Mouse (Mus musculus): ENCODE data around the gene Tcta. TPM values are rescaled to one million over a fixed set of nuclear protein-coding genes. Genes with fewer than 3 reads are reported as not detected.

Gene Tcta
- polyA plus RNA-seq, 1 experiment from 2014 or later, result 47.5 TPM

- Histone ChIP-seq H3K4me2 (ENCODE audit: low read length) (0 out of 2 replicates have a peak overlapping the region, but pooled peaks have one; percentile 24), H3K36me3 (ENCODE audit: insufficient read depth, low read length) (no peaks in the 10 kb centered on the region; the same call in 1 of the 2 replicates), H3K27me3 (ENCODE audit: insufficient read depth, low read length) (no peaks in the 10 kb centered on the region), H3K9me3 (replicated peaks; ENCODE audit: low read length) (no peaks in the 10 kb centered on the region), H3K9ac (ENCODE audit: low read depth, low read length) (no peak overlapping the region), H3K4me3 (replicated peaks; ENCODE audit: low read depth, low read length) (no peak overlapping the region), H3K4me1 (replicated peaks; ENCODE audit: insufficient read depth, low read length) (peaks cover 11% of the 10 kb centered on the region), H3K27ac (no peak overlapping the region)
- ATAC-seq (replicated peaks; ENCODE audit: low FRiP score, low read depth), result no peak
- DNase-seq (ENCODE audit: low spot score), result no peak
- no peak for TF ChIP-seq CTCF (IDR thresholded peaks at IDR 0.05; ENCODE audit: low read depth)
- WGBS, result 79% methylated on average over 4 of the region's 4 CpGs
These were observed 45.4 kb downstream of the Tcta start for GRCm38 (mm10) chr9:108260526-108260925.

Other genes starting within 250 kb of the Tcta start
- gene Mst1, start 225.7 kb downstream of the Tcta start, polyA plus RNA-seq (2015; fragmentation: Nextera tagmentation; extraction: Ambion mirVana), result 0.09 and 0.39 TPM in 2 replicates
- gene Rnf123, start 222.8 kb downstream of the Tcta start, polyA plus RNA-seq (2015; fragmentation: Nextera tagmentation; extraction: Ambion mirVana), result 23.7 and 24.6 TPM in 2 replicates
- 62.6 and 69.3 TPM in 2 replicates for gene Apeh, start 211.6 kb downstream of the Tcta start, polyA plus RNA-seq (2015; fragmentation: Nextera tagmentation; extraction: Ambion mirVana)
- 0.25 and 0.31 TPM in 2 replicates for gene Bsn, start 115.8 kb downstream of the Tcta start, polyA plus RNA-seq (2015; fragmentation: Nextera tagmentation; extraction: Ambion mirVana)
- gene Dag1, start 42.2 kb downstream of the Tcta start, polyA plus RNA-seq (2015; fragmentation: Nextera tagmentation; extraction: Ambion mirVana), result 165 and 170 TPM in 2 replicates
- gene Nicn1, start 15.7 kb downstream of the Tcta start, polyA plus RNA-seq (2015; fragmentation: Nextera tagmentation; extraction: Ambion mirVana), result 30.1 and 34.5 TPM in 2 replicates
- 50.5 and 51.2 TPM in 2 replicates for gene Amt, start 9.3 kb downstream of the Tcta start, polyA plus RNA-seq (2015; fragmentation: Nextera tagmentation; extraction: Ambion mirVana)
- gene Rhoa, start within 50 bp of the Tcta start, polyA plus RNA-seq (2015; fragmentation: Nextera tagmentation; extraction: Ambion mirVana), result 448 and 489 TPM in 2 replicates
- gene Gpx1, start 32.7 kb upstream of the Tcta start, polyA plus RNA-seq (2015; fragmentation: Nextera tagmentation; extraction: Ambion mirVana), result 1,215 and 1,273 TPM in 2 replicates
- gene Usp4, start 41.7 kb upstream of the Tcta start, polyA plus RNA-seq (2015; fragmentation: Nextera tagmentation; extraction: Ambion mirVana), result 64.0 and 79.9 TPM in 2 replicates
- gene 1700102P08Rik, start 86.6 kb upstream of the Tcta start, polyA plus RNA-seq (2015; fragmentation: Nextera tagmentation; extraction: Ambion mirVana), result 0.17 and 0.66 TPM in 2 replicates
- gene Ccdc36, start 122.3 kb upstream of the Tcta start, polyA plus RNA-seq (2015; fragmentation: Nextera tagmentation; extraction: Ambion mirVana), result 0.91 and 0.96 TPM in 2 replicates
- not detected in 2 replicates for gene BC048562, start 130.3 kb upstream of the Tcta start, polyA plus RNA-seq (2015; fragmentation: Nextera tagmentation; extraction: Ambion mirVana)
- gene Ccdc71, start 154.4 kb upstream of the Tcta start, polyA plus RNA-seq (2015; fragmentation: Nextera tagmentation; extraction: Ambion mirVana), result 49.5 and 55.3 TPM in 2 replicates
- gene Klhdc8b, start 155.4 kb upstream of the Tcta start, polyA plus RNA-seq (2015; fragmentation: Nextera tagmentation; extraction: Ambion mirVana), result 31.1 and 33.5 TPM in 2 replicates
- gene Lamb2, start 173.6 kb upstream of the Tcta start, polyA plus RNA-seq (2015; fragmentation: Nextera tagmentation; extraction: Ambion mirVana), result 35.6 and 38.9 TPM in 2 replicates
- gene Usp19, start 184.4 kb upstream of the Tcta start, polyA plus RNA-seq (2015; fragmentation: Nextera tagmentation; extraction: Ambion mirVana), result 43.8 and 47.4 TPM in 2 replicates
- gene Qars, start 201.5 kb upstream of the Tcta start, polyA plus RNA-seq (2015; fragmentation: Nextera tagmentation; extraction: Ambion mirVana), result 87.9 and 94.1 TPM in 2 replicates
- 87.2 and 87.9 TPM in 2 replicates for gene Qrich1, start 210.6 kb upstream of the Tcta start, polyA plus RNA-seq (2015; fragmentation: Nextera tagmentation; extraction: Ambion mirVana)

Measured in kidney, postnatal 0 days (tissue).